Mouse (Mus musculus) CD4-positive, CD25-positive, alpha-beta regulatory T cell, adult 4 months (primary cell): ENCODE data around the gene Ncl. TPM values are rescaled to one million over a fixed set of nuclear protein-coding genes. Genes with fewer than 3 reads are reported as not detected.
"Not testable (repeated sequence)": the region's sequence is repeated elsewhere in the genome, so short reads cannot be mapped to it uniquely, and the experiment has no call there.

Source experiments
- ATAC-seq: one replicate; pipeline ENCODE4 v1.8.0; 2017
- polyA plus RNA-seq, 2 experiments: library from polyadenylated mRNA; unstranded; fragments of 100-300 nt; shearing (Covaris generic); gene quantifications; one replicate each; pipeline ENCODE4 v1.2.1; 2017

Gene Ncl
- polyA plus RNA-seq, 2 experiments from 2014 or later = 304 to 334 TPM

DNA sequence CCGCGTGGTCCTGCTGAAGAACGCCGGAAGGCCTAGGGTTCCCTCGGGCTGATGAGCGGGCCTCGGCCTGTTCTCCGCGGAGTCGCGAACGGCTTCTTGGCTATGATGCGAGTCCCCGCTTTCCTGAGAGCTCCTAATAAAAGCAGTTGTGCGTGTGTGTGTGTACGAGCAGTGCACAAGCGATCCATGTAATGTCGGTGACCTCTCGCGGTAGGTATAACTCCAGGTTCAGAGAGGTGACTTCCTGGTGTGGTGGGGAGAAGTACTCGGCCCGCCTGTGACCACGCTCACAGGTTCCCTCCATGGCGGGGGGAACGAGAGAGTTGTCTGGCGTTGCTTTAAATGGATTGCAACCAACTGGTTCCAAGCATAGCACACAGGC is 589 bp upstream of the Ncl start:
- peak; percentile 1 for ATAC-seq

DNA sequence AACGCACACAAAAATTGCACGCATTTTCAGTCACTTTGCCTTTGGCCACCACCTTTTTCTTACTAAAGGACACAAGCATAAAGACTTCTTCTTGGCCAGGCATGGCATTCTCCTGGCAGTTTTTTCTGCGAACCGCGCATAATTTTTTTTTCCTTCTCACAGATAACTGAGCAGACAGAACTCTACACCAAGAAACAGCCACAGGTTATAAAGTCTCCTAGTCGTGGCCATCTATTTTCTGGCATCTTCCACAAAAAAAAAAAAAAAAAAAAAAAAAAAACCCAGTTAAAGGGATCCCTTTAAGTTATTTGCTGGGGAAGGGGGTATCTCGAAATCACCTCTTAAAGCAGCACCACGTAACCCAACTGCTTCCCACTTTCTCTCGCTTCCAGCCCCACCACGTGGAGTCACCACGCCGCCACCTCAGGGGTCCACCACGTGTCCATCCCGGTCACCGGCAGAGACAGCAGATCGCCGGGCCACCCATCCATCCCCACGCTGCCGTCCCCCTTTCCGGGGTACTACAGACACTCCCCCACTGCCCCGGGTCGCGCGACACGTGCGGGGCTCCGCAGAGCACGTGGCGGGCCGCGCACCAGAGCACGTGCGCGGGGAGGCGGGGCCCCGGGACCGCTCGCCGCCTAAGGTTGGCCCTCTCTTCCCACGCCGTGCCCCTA is 833 bp downstream of the Ncl start:
- ATAC-seq = no peak

DNA sequence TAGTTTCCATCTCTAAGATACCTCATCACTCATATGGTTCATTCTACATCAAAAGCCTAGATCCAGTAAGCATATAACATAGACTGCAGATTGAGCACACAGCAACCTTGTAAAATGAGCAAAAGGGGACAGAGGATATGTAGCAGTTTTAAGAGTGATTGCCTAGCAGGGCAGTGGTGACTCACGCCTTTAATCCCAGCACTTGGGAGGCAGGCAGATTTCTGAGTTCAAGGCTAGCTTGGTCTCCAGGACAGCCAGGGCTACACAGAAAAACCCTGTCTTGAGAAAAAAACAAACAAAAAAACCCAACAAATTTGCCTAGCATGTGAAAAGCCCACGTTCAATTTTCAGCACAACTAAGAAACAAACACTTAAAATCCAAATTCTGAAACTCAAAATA is 5.0 kb downstream of the Ncl start:
- ATAC-seq = no peak

DNA sequence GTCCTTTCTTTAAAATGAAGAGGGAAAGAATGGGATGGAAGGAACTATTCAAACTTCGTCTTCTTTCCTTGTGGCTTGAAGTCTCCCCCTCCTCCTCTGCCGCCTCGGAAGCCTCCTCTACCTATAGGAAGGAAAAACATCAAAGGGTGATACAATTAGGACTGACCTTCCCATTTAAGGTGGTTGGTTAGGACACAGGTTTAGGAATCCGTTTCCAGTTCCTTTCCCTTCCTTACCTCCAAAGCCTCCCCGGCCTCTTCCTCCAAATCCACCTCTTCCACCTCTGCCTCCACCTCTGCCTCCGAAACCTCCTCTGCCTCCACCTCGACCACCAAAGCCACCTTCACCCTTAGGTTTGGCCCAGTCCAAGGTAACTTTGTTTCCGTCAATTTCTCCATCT is 8.6 kb downstream of the Ncl start:
- no peak for ATAC-seq

DNA sequence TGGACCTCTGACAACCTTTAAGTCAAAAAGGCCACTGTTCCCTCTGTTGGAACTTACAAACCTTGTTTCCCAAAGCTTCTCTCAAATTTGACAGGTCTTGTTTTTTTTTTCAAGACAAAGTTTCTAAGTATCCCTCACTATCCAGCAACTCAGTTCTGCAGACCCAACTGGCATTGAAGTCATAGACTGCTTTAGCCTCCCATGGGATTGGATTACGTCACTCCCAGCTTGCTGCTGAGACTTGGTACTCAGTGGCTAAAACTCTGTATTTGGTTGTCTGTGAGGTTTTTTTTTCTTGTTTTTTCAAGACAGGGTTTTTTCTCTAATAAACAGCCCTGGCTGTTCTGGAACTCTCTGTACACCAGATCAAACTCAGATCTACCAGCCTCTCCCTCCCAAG is 9.5 kb downstream of the Ncl start:
- no peak for ATAC-seq

DNA sequence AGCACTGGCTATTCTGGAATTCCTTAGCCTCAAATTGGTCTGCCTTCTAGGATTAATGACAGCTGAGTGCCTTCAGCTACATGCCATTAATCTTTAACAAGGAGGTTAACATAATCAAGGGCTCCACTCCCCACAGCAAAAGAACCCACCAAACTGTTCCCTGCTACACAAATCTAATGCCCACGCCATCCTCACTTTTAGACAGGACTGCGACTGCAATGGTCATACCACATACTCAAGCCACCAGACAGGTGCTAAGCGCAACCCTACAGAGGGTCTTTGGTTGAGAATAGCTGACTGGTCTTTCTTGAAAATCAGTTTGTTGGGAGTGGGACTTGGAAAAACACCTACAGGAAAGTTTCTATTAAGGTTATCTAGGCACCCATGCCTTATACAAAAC is 10.0 kb downstream of the Ncl start:
- ATAC-seq = no peak

DNA sequence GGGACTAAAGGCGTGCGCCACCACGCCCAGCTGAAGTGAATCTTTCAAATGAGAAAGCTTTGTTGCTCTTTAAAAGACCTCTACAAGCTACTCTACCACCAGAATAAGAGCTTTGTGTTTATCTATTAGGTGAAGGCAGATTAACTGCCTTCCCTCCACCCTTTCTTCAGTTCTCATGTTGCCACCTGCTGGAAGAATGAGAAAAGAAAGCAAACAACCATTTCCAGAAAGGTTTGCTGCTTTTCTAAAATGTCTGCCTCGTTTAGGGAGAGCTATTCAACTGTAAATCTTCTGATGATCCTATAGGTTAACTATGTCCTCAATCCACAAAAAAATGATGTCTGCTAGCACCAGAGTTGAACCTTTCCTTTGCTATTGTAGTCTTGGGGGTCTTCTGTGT is 10.4 kb downstream of the Ncl start:
- no peak for ATAC-seq

DNA sequence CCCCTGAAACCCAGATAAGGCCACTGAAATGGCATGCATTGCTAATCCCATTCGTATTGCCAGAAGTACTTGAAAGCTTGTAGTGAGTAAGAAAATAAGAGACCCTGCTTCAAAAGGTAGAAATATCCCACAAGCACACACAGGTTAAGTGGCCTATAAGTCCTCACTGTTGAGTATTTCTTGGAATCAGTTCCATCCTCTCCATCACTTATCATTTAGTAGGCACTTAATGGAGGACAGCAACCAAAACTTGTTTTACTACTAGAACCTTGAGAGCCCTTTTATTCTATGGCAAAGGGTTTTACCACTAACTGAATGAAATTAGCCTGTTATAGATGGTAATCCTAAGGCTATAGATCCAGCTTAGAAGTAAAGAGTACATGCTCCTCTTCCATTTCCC is 11.1 kb downstream of the Ncl start:
- ATAC-seq = no peak

DNA sequence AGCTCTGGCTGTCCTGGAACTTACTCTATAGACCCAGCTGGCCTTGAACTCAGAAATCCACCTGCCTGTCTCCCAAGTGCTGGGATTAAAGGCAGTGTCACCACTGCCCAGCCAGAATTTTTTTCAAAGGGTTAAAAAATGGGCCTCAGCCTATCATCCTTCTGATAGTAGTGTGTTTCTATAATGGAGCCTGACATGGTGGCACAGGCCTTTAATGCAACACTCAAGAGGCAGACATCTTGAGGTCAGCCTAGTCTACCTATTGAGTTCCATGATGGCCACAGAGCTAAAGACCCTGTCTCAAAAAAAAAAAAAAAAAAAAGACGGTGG is 11.5 kb downstream of the Ncl start:
- ATAC-seq = no peak

DNA sequence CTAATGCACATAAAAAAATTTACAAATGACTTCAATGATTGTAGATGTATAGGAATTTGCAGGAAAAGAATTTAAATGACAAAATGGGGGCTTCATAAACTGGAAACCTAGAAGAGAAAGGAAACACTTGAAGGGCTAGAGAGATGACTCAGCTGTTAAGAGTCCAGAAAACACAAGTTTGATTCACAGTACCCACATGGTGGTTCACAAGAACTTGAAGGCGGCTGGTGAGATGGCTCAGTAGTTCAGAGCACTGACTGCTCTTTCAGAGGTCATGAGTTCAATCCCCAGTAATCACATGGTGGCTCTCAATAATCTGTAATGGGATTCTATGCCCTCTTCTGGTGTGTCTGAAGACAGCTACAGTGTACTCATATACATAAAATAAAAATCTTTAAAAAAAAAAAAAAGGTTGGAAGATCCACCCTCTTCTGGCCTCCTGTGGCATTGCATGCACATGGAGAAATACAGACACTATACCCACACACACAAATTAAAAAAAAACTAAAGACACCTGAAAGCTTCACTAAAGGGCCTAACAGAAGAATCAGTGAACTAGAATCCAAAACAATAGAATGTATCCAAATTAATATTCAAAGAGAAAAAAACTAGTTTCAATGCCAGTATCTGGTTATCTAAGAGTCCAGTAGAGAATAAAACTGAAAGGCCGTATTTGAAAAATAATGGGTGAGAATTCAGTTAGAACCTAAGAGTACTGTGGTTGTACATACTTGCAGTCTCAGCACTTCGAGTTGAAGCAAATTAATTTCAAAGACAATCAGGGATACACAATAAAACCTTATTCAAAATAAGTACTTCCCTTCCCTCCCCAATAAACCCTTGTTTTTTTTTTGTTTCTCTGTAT is 12.1 kb downstream of the Ncl start:
- no peak for ATAC-seq

DNA sequence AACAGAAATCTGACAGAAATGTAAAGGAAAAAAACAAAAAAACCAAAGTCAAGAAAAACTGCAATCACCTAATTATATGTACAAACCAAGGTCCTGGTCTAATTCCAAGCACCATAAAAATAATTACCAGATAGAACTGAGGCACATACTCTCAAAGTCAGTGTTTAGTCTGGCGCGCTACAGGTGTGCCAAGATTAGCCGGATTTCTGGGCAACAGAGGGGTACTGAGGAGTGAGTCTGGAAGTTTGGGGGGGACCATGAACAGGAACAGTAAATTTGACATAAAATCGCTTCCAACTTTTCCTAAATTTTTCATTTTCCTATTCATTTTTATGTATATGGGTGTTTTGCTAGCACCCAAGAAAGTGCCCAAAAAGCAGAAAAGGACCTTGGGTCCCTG is 13.2 kb downstream of the Ncl start:
- no peak for ATAC-seq

DNA sequence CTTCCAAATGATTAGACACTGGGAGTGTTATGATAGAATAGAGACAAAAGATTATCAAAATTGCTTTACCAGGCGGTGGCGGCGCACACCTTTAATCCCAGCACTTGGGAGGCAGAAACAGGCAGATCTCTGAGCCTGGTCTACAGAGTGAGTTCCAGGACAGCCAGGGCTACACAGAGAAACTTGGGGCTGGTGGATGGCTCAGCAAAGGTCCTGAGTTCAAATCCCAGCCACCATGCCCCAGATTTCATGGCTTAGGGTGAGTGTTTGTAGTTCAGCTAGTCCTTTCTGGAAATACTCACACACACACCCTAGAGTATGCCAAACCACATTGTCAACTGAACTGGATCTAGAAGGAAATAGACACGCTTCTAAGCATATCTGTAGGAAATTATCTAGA is 14.1 kb downstream of the Ncl start:
- ATAC-seq = no peak

DNA sequence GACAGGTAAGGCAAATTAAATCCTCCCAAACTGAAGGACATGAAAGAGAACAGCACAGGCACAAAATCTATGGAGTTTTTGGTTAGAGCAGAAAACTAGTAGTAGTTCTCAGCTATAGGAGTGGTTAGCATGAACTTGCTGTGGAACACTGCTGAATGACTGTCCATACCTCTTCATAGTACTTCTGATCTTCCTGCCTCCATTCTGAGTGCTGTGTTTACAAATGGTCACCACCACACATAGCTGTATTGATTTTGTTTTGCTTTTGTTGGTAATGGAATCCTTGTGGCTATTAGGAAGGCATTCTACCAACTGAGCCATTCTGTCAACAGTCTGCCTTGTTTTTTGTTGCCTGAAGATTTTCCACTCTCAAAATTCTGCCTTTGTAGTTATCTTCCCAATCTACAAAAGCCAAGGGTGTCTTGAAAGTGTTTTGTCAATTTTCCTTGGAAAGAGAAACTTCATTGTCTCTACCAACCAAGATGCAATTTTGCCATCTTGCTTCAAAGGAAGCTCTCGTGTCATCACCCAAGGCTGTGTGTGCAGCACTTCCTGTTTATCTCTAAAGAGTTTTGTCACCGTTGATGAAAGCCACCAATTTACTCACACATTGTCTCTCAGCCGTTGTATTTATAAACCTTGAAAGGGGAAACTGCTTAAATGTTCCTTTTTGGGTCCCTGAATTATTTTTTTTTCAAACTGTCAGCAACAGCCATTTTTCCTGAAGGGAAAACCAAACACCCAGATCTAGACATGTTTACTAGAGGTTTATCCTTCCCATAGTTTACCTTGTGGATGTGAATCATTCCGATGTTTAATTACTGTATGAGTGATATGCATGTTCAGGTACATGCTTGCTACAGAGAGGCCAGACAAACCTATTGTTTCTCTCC is 15.0 kb downstream of the Ncl start:
- peak; percentile 87 for ATAC-seq

DNA sequence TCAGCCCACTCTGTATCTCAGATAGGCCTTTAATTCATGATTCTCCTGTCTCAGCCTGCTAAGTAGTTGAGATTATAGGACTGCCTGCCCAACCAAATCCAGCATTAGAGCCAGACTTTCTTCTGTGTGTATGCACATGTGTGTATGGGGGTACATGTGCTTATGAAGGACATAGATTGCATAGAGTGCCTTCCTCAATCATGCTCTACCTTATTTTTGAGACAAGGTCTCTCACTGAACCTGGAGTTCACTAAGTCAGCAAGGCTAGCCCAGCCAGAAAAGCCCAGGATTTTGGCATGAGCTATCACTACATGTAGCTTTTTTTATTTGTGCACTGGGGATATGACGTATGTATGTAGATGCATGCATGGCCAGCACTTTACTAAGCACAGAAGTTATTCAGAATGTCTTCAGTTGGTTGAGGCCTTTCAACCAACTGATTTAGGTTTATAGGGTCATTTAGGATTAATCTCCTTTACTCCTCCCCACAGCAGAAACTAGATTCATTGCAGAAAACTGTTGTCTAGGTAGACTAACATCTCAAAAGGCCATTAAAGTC is 16.0 kb downstream of the Ncl start:
- ATAC-seq = no peak

DNA sequence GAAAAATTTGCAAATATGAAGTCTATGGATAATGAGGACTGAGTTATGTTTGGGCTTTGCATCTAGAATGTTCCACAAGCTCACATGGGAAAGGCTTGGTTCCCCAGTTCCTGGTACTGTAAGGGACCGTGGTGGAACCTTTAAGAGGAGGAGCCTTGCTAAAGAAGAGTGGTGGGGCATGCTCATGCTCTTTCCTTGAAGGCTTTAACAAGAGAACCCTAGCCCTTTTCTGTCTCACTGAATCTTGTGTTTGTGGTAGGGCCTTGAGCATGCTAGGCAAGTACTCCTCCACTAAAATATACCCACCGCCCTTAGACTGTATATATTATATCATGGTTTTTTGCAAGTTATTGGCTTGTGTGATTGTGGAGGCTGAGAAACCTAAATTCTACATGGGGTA is 16.8 kb downstream of the Ncl start:
- ATAC-seq = no peak

DNA sequence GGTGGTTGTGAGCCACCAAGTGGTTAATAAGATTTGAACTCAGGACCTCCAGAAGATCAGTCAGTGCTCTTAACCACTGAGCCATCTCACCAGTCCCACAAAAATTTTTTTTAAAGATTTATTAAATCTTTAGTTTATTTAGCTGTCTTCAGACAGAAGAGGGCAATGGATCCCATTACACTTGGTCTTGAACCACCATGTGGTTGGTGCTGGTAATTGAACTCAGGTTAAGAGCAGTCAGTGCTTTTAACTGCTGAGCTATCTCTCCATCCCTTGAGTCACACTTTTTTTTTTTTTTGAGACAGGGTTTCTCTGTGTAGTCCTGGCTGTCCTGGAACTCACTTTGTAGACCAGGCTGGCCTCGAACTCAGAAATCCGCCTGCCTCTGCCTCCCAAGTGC is 18.1 kb downstream of the Ncl start:
- ATAC-seq = not testable (repeated sequence)

DNA sequence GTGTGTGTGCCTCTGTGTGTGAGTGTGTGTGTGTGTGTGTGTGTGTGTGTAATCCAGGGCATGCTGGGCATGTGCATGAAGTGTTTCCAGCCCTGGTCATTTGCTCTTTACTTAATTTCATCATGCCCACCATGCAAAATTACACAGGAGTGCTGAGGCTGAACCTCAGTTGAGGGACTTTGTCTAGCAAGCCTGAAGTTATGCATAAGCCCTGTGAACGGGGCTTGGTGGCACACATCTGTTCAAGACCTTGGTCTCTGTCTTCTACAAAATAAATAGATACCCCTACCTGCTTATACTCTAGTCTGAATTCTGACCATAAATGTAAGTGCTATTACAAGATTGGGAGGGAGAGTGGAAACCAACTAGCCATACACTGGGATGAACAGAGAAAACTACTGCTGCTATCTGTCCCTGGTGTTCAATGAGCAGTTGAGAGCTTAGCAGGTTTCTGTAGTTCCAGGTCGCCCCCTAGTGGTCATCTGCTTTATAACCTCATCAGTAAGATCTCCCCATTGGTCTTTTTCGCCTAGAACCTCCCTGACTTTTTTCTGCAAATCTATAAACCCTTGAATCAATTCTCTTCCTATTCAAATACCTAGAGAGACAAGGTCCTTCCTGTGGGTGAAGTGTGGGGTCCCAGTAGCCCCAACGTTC is 19.9 kb downstream of the Ncl start:
- ATAC-seq = peak; percentile 59

DNA sequence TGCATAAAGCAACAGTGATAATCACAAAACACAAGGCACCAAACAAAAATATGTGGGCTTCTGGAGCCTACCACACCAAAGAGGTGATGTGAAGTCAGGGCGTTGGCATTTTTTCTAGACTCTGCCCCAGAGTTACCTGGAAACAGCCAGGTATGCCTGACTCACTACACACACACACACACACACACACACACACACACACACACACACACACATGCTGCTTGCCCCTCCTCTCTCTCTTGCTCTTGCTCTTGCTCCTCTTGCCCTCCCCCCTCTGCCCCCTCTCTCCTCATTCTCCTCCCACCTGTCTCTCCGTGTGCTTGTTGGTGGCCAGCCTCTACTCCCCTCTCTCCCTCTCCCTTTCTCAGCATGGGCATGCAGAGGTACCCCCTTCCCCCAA is 22.9 kb downstream of the Ncl start:
- no peak for ATAC-seq

DNA sequence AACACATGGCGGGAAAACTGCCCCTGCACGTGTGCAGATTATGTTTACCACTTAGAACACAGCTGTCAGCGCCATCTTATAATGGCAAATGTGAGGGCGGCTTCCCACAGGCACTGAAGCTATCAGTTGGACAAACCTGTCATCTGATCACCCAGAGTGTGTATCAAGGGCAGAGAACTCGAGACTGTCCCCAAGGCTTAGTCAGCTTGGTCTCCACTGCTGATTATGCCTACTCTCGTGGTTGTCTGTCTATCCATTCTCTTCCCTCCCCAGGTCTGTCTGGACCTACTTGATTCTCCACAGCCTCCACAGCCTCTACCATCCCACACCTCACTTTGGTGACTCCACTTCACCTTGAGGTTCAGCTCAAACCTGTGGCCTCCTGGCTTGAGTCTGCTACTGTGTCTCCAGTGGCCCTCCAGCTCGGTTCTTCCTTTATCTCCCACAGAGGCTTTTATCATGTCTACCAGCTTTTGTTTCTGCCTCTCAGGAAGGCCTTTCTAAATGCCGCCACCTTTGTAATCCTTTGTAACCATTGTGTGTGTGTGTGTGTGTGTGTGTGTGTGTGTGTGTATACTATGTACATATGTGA is 38.3 kb downstream of the Ncl start:
- ATAC-seq = no peak

DNA sequence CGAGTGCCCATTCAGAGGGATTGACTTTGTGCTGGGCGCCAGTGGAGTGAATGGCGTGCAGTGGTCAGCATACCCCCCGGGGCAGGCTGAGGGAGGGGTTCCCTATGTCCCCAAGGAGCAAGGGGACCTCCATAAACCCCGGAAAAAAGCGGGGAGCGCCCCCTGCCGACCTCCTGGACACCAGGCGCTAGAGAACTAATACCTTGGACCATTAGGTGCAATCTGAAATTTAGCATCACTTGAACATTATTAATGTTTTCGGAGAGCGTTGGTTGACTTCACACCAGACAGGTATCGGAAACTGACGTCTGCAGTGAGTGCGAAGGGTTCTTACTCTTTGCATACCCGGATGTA is 45.5 kb downstream of the Ncl start:
- no peak for ATAC-seq

DNA sequence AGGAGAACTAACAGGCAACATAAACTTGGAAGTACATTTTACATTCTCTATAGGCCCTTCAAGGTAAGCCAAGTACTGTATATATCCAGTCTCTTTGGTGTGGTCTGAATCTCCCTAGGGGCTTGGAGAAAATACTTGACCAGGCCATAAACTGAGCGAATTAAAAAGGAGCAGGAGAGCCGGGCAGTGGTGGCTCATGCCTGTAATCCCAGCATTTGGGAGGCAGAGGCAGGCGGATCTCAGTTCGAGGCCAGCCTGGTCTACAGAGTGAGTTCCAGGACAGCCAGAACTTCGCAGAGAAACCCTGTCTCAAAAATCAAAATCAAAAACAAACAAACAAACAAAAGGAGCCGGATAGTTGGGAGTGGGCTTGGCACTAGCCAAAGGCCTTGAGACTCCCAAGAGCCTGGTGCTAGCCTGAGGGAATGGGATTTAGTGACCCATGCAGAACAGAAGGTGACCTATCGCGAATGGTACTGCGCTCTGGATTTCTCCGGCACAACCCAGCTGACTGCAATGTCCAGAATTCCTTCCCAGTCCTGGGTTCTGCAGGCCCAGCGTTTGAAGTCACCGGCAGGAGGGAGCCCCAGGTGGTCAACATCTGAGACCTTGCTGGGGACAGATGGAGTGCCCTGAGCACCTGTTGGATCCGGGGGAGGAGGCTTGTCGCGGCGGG is 46.0 kb downstream of the Ncl start:
- no peak for ATAC-seq

DNA sequence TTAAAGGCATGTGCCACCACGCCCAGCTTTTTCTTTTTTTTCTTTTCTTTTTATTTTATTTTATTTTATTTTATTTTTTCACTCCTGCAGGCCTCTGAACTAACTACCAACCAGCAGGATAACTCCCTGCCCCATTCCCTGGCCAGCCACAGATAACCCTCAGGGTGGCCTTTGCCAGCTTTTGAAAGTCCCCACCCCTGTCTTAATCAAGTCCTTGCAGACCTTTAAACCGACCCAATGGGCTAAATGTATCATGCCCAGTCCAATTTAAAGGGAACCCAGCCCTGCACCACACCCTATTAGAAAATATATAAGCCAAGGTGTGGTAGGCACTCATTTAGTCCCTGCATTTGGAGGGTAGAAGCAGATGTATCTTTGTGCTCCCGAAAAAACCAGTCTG is 46.9 kb downstream of the Ncl start:
- ATAC-seq = no peak
